Mouse (Mus musculus): Measurements from ENCODE around the gene A630073D07Rik. TPM values are rescaled to one million over a fixed set of nuclear protein-coding genes. Genes with fewer than 3 reads are reported as not detected.
A peak's percentile ranks its signal among the peaks of the same experiment; 100 is the strongest.
"Not testable (repeated sequence)": the region's sequence is repeated elsewhere in the genome, so short reads cannot be mapped to it uniquely, and the experiment has no call there.

A630073D07Rik gene
- polyA plus RNA-seq (2015; fragmentation: Nextera tagmentation; extraction: Ambion mirVana): not detected in 2 replicates

GRCm38 (mm10) chr6:132651426-132651825 is at the start of gene A630073D07Rik:
Gene A630073D07Rik (minus strand): TSS chr6:132651526.
- Histone ChIP-seq H3K27me3 (replicated peaks; ENCODE audit: insufficient read depth, low read length) (no peaks in the 10 kb centered on the region), H3K9ac (replicated peaks; ENCODE audit: low read depth) (no peak within 1 kb of the TSS), H3K4me3 (ENCODE audit: low read depth, low read length) (no peak within 1 kb of the TSS), H3K4me1 (ENCODE audit: insufficient read depth, low read depth, low read length) (no peaks in the 10 kb centered on the region), H3K9me3 (ENCODE audit: low read length) (no peaks in the 10 kb centered on the region), H3K36me3 (ENCODE audit: insufficient read depth, low read length) (no peaks in the 10 kb centered on the region), H3K4me2 (replicated peaks; ENCODE audit: low read depth, low read length) (no peak within 1 kb of the TSS), H3K27ac (ENCODE audit: low read length) (no peak within 1 kb of the TSS)
- 77% methylated on average over 1 of the region's 1 CpGs for WGBS
- DNase-seq (ENCODE audit: low spot score) (no peak), ATAC-seq (no peak)
- TF ChIP-seq CTCF (IDR thresholded peaks at IDR 0.05) (no peak), EP300 (IDR thresholded peaks at IDR 0.05) (no peak)

- Histone ChIP-seq H3K36me3 (ENCODE audit: insufficient read depth, low read length) (no peaks in the 10 kb centered on the region), H3K27ac (ENCODE audit: low read length) (no peak within 1 kb of the TSS), H3K4me2 (replicated peaks; ENCODE audit: low read depth, low read length) (no peak within 1 kb of the TSS), H3K9me3 (ENCODE audit: low read length) (no peaks in the 10 kb centered on the region), H3K4me1 (ENCODE audit: insufficient read depth, low read depth, low read length) (no peaks in the 10 kb centered on the region), H3K4me3 (ENCODE audit: low read depth, low read length) (no peak within 1 kb of the TSS), H3K9ac (replicated peaks; ENCODE audit: low read depth) (no peak within 1 kb of the TSS), H3K27me3 (replicated peaks; ENCODE audit: insufficient read depth, low read length) (no peaks in the 10 kb centered on the region)
- DNase-seq (ENCODE audit: low spot score): no peak
- TF ChIP-seq CTCF (IDR thresholded peaks at IDR 0.05): no peak
- TF ChIP-seq EP300 (IDR thresholded peaks at IDR 0.05): no peak
- 68% methylated on average over 1 of the region's 1 CpGs for WGBS
- ATAC-seq: no peak
These were observed 49.6 kb upstream of the A630073D07Rik start, which contains the start of gene Tas2r121 for GRCm38 (mm10) chr6:132700907-132701306. Gene Tas2r121 (minus strand): TSS chr6:132701007.

- H3K4me1 ChIP-seq (ENCODE audit: insufficient read depth, low read depth, low read length); DNase-seq (ENCODE audit: low spot score); H3K27me3 ChIP-seq (replicated peaks; ENCODE audit: insufficient read depth, low read length); ATAC-seq; H3K36me3 ChIP-seq (ENCODE audit: insufficient read depth, low read length); H3K4me2 ChIP-seq (replicated peaks; ENCODE audit: low read depth, low read length); H3K27ac ChIP-seq (ENCODE audit: low read length); H3K9ac ChIP-seq (replicated peaks; ENCODE audit: low read depth); H3K4me3 ChIP-seq (ENCODE audit: low read depth, low read length); H3K9me3 ChIP-seq (ENCODE audit: low read length): not testable (repeated sequence)
- 65% methylated on average over 7 of the region's 7 CpGs for WGBS
These were observed 40.3 kb upstream of the A630073D07Rik start for GRCm38 (mm10) chr6:132691596-132691995.

- Histone ChIP-seq H3K9me3 (ENCODE audit: low read length) (no peaks in the 10 kb centered on the region), H3K4me1 (ENCODE audit: insufficient read depth, low read depth, low read length) (no peaks in the 10 kb centered on the region), H3K27me3 (replicated peaks; ENCODE audit: insufficient read depth, low read length) (no peaks in the 10 kb centered on the region), H3K4me2 (replicated peaks; ENCODE audit: low read depth, low read length) (no peak within 1 kb of the TSS), H3K27ac (ENCODE audit: low read length) (no peak within 1 kb of the TSS), H3K9ac (replicated peaks; ENCODE audit: low read depth) (no peak within 1 kb of the TSS), H3K36me3 (ENCODE audit: insufficient read depth, low read length) (no peaks in the 10 kb centered on the region), H3K4me3 (ENCODE audit: low read depth, low read length) (no peak within 1 kb of the TSS)
- TF ChIP-seq CTCF (IDR thresholded peaks at IDR 0.05): no peak
- no peak for TF ChIP-seq EP300 (IDR thresholded peaks at IDR 0.05)
- no peak for DNase-seq (ENCODE audit: low spot score)
- no peak for ATAC-seq
These were observed 5.3 kb upstream of the A630073D07Rik start, which contains the start of gene Tas2r120 for GRCm38 (mm10) chr6:132656653-132657052. Gene Tas2r120 (plus strand): TSS chr6:132656953.

GRCm38 (mm10) chr6:132649399-132649798 is 1.9 kb downstream of the A630073D07Rik start:
- H3K27me3 ChIP-seq (replicated peaks; ENCODE audit: insufficient read depth, low read length): no peaks in the 10 kb centered on the region
- no peaks in the 10 kb centered on the region for H3K4me1 ChIP-seq (ENCODE audit: insufficient read depth, low read depth, low read length)
- no peaks in the 10 kb centered on the region for H3K9me3 ChIP-seq (ENCODE audit: low read length)
- TF ChIP-seq CTCF (IDR thresholded peaks at IDR 0.05): peak; percentile 46
- TF ChIP-seq EP300 (IDR thresholded peaks at IDR 0.05): no peak
- H3K27ac ChIP-seq (ENCODE audit: low read length): no peak overlapping the region
- ATAC-seq: no peak
- H3K36me3 ChIP-seq (ENCODE audit: insufficient read depth, low read length): no peaks in the 10 kb centered on the region
- H3K9ac ChIP-seq (replicated peaks; ENCODE audit: low read depth): no peak overlapping the region
- H3K4me2 ChIP-seq (replicated peaks; ENCODE audit: low read depth, low read length): no peak overlapping the region
- peak; percentile 9 for DNase-seq (ENCODE audit: low spot score)
- H3K4me3 ChIP-seq (ENCODE audit: low read depth, low read length): no peak overlapping the region

- not testable (repeated sequence) for H3K27ac ChIP-seq (ENCODE audit: low read length); H3K27me3 ChIP-seq (replicated peaks; ENCODE audit: insufficient read depth, low read length); H3K9ac ChIP-seq (replicated peaks; ENCODE audit: low read depth); H3K4me3 ChIP-seq (ENCODE audit: low read depth, low read length); ATAC-seq; DNase-seq (ENCODE audit: low spot score); H3K9me3 ChIP-seq (ENCODE audit: low read length); H3K4me2 ChIP-seq (replicated peaks; ENCODE audit: low read depth, low read length); H3K4me1 ChIP-seq (ENCODE audit: insufficient read depth, low read depth, low read length); H3K36me3 ChIP-seq (ENCODE audit: insufficient read depth, low read length)
- 59% methylated on average over 2 of the region's 2 CpGs for WGBS
These were observed 55.7 kb downstream of the A630073D07Rik start, which contains the start of gene Prp2 for GRCm38 (mm10) chr6:132595613-132596012. Gene Prp2 (plus strand): TSS chr6:132595913.

Other genes with a start within 250 kb of the A630073D07Rik start
- gene Prh1, start 81.7 kb downstream of the A630073D07Rik start, polyA plus RNA-seq (2015; fragmentation: Nextera tagmentation; extraction: Ambion mirVana): not detected in 2 replicates
- gene Prp2, start 55.6 kb downstream of the A630073D07Rik start, polyA plus RNA-seq (2015; fragmentation: Nextera tagmentation; extraction: Ambion mirVana): not detected in 2 replicates
- gene Tas2r120, start 5.4 kb upstream of the A630073D07Rik start, polyA plus RNA-seq (2015; fragmentation: Nextera tagmentation; extraction: Ambion mirVana): not detected in 2 replicates
- not detected in 2 replicates for gene Tas2r121, start 49.5 kb upstream of the A630073D07Rik start, polyA plus RNA-seq (2015; fragmentation: Nextera tagmentation; extraction: Ambion mirVana)
- not detected in 2 replicates for gene Tas2r122, start 60.4 kb upstream of the A630073D07Rik start, polyA plus RNA-seq (2015; fragmentation: Nextera tagmentation; extraction: Ambion mirVana)
- not detected in 2 replicates for gene Tas2r115, start 86.5 kb upstream of the A630073D07Rik start, polyA plus RNA-seq (2015; fragmentation: Nextera tagmentation; extraction: Ambion mirVana)
- gene Tas2r124, start 103.2 kb upstream of the A630073D07Rik start, polyA plus RNA-seq (2015; fragmentation: Nextera tagmentation; extraction: Ambion mirVana): not detected in 2 replicates
- gene Tas2r102, start 110.6 kb upstream of the A630073D07Rik start, polyA plus RNA-seq (2015; fragmentation: Nextera tagmentation; extraction: Ambion mirVana): not detected in 2 replicates
- not detected in 2 replicates for gene Tas2r136, start 126.6 kb upstream of the A630073D07Rik start, polyA plus RNA-seq (2015; fragmentation: Nextera tagmentation; extraction: Ambion mirVana)
- gene Tas2r117, start 151.3 kb upstream of the A630073D07Rik start, polyA plus RNA-seq (2015; fragmentation: Nextera tagmentation; extraction: Ambion mirVana): not detected in 2 replicates
- gene Tas2r123, start 195.6 kb upstream of the A630073D07Rik start, polyA plus RNA-seq (2015; fragmentation: Nextera tagmentation; extraction: Ambion mirVana): not detected in 2 replicates
- not detected in 2 replicates for gene Tas2r116, start 203.9 kb upstream of the A630073D07Rik start, polyA plus RNA-seq (2015; fragmentation: Nextera tagmentation; extraction: Ambion mirVana)
- gene Tas2r110, start 216.5 kb upstream of the A630073D07Rik start, polyA plus RNA-seq (2015; fragmentation: Nextera tagmentation; extraction: Ambion mirVana): not detected in 2 replicates
- gene Tas2r113, start 241.5 kb upstream of the A630073D07Rik start, polyA plus RNA-seq (2015; fragmentation: Nextera tagmentation; extraction: Ambion mirVana): not detected in 2 replicates

Measured in lung, postnatal 0 days (tissue).